Mouse (Mus musculus) gastrocnemius, postnatal 25 days (tissue): ENCODE measurements around the gene Mprip. TPM values are rescaled to one million over a fixed set of nuclear protein-coding genes. Genes with fewer than 3 reads are reported as not detected.
A peak's percentile ranks its signal among the peaks of the same experiment; 100 is the strongest.
"Not testable (repeated sequence)": the region's sequence is repeated elsewhere in the genome, so short reads cannot be mapped to it uniquely, and the experiment has no call there.

ENCODE experiments used
- DNase-seq: peaks from one replicate; pipeline ENCODE4 v3.0.0; 2022
- total RNA-seq, 2 experiments: library from RNA; stranded (reverse); gene quantifications; 1 replicate in 1 of 2; 2 replicates in 1 of 2; pipeline ENCODE4 v1.2.3; 2021

Gene Mprip
- total RNA-seq, 2 experiments from 2014 or later: 71.9 to 86.7 TPM

DNA sequence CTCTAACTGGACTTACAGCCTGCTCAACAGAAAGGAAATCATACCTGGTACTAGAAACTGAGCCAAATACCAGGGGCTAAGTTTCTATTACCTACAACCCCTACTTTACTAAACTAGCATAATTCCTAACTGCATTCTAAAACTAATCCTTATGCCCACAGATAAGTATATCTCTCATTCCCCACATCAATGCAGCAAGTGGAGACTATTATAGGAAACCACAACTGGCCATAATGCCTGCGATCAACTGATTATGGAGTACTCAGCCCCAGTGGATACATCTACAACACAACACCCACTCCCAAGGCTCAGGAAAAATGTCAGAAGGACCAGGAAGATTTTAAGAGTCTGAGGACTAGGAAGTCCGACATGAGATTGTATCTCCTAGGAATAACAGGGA lies 7.6 kb upstream of the Mprip start:
- no peak for DNase-seq

GRCm38 (mm10) chr11:59655337-59655736 lies 5.8 kb upstream of the Mprip start:
- DNase-seq: no peak

DNA sequence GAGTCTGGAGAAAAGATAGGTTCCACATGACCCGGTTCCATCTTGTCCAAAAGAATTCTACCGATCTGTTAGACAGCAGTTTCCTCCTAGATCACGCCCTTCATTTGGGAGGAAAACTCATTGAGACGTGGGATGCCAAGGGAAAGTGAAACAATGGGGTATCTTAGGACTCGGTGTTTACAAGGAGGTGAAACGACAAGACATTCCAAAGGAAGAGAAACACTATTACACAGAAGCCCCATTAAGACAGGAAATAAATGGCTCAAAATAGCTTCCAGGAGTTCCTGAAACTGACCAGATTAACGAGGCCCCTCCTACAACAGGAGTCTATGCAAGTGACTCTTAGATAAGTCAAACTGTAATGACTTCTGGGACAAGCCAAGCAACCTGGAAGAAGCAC lies 5.1 kb upstream of the Mprip start:
- no peak for DNase-seq

DNA sequence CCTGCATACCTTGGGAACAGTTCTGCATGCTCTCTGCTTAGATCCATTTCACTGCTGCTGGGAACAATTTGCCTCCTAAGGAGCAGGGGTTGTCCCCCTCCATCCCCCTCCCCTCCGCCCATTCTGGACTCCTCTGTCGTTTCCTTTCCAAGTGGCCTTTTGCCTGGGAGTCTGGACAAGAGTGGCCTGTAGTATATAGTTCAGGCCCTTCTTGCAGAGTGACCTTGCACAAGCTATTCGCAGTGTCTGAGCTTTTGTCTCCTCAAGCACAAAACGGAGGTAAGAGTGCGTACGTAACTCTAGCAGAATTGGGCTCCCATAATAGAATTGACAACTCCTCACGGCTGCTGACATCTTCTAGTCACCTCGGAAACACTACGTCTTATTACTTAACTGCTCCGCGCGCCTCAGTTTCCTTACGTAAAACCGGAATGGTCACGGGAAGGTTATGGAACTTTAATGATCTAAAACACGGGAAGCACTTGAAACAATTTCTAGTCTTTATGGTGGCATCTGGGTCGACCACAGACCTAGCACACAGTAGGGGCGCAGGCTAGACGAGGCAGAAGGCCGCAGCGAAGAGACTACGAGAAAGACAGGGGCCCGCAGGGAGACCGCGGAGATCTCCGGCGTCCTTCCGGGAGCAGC lies 620 bp downstream of the Mprip start:
- no peak for DNase-seq

GRCm38 (mm10) chr11:59662249-59662788 lies 1.2 kb downstream of the Mprip start:
- peak; percentile 98 for DNase-seq

DNA sequence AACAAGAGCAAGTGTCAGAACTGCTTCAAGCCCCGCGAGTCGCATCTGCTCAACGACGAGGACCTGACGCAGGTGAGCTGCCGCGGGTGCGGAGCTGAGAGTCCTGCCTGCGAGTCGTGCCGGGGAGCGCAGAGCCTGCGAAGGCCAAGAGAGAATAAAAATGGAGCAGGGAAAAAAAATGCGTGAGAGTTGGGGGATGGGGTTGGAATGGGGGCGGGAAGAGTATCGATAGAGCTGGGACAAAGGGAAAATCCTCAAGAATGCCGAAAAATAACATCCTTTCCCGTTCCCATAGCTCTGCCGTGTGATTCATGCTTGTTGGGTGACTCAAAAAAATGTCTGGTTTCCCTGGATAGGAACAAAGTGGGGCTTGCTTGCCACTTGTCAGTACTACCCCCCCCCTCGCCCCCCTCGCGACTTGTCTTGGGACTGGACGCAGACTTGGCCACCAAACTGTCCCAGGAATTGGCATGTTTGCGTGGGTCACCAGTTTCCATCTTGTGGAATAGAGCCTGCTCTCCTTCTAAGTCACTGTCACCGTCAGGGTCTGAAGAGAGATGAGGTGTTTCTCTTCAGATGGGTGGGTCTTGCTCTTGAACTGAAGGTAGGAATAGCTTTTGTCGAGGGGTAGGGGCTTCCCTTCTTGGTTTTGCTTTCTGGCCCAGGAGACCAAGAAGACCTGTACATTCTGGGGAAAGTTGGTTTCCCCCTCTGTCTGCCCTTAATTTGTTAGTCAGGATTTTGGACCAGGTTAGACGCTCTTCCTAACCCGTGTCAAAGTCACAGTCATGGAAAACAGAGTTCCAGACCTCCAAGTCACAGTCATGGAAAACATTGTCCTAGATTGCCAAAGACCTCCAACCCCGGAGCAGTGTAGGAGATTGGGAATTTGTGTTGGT lies 2.0 kb downstream of the Mprip start:
- no peak for DNase-seq

DNA sequence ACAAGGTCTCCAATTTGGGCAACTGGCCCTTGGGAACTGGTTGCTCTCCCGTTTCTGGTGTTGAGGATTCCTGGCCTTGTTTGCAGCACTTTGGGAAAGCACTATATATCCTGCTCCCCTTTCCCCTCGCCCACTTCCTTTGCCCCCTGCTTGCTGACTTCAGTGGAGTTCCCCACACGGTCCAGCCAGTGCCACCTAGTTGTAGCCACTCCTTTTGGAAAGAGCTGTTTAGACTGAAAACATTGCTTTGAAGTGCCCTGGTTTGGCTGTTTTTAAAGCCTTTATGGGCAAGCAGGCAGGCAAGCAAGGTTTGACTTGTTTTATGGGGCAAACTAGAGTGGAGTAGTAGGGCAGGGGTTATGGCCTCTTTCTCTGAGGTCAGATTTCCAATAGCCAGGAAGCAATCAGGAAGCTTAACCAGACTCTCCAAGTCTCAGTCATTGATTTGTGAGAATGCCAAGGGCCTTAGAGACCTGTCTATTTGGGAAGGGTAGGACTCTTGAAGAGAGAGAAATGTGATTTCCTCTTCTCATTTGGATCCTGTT lies 2.7 kb downstream of the Mprip start:
- DNase-seq: no peak

DNA sequence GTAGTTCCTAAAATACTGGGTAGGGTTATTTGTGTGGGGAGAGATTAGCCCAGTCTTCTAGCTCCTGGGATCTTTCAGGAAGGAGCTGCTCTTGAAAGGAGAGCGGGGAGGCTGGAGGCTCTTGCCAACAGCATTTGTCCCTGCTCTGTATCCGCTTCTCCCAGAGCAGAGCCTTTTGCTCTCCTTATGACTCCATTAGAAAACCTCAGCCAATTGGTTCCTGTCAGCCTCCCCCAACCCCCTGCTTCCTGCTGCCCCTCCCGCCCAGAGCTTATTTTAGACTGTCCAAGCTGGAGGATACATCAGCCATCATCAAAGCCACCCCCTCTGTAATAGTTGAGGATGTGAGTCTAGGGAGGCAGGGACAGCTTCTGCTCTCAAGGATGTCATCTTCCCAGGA lies 3.7 kb downstream of the Mprip start:
- peak; percentile 77 for DNase-seq

DNA sequence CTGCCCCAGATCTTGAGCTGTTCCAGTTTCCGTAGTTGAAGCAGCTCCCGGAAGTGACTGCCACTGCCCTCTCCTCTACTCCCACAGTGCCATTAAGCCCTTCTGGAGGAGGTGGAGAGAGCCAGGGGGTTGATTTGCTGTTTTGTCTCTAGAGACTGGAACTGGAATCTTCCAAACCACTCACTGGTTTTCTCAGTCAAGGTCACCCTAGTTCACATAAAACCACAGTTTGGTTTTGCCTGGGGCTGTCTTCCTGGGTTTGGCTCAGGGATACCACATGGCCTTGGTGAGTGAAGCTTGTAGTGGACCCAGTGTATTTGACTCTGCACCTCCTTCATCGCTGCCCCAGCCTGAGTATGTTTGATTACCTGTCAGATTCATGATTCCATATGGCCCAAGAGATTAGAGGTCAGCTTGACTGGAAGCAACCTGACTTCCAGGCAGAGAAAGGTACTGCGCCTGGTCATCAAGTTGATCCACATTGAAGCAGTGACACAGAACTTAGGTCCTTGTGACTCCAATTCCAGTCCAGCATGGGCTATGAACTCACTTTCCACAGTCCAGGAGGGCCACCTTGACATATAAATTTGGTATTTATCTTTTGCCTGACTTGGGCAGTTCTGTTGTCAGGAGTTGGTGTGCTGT lies 10.1 kb downstream of the Mprip start:
- no peak for DNase-seq

- no peak for DNase-seq
Measured at GRCm38 (mm10) chr11:59674013-59674412, 12.9 kb downstream of the Mprip start.

GRCm38 (mm10) chr11:59674746-59675145 lies 13.6 kb downstream of the Mprip start:
- not testable (repeated sequence) for DNase-seq

DNA sequence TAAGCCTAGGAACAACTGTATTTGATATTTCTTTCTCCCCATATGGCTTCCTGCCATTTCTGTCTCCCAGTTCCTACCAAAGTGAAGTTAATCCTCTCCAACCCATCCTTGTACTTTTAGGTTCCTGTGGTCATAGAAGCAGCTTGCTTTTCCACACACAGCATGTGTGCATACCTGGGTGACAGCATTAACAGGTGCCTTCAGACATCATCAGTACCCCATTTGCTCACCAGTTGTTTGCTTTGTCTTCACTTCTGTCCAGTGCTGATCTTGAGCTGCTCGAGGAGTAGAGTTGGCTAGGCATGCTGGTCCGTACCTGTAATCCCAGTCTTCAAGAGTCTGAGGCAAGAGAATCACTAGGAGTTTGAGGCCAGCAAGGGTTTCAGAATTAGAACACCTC lies 16.7 kb downstream of the Mprip start:
- no peak for DNase-seq

DNA sequence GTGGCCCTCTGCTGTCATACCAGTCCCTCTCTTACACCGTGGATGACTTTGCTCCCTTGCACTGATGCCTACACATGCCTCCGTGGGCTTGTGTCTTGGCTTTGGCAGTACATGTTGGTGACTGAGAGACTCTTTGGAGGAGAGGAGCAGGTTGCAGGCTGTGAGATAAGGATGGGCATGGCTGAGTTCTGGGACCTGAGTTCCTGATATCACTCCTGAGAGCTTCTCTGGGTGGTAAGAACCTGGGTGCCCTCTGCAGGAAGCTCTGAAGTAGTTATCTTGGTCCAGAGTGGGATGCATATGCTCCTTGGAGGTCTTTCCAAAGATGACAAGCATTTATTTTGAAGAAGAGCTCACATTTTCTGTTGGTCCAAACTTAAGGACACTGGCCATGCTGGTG lies 17.6 kb downstream of the Mprip start:
- no peak for DNase-seq

- no peak for DNase-seq
Measured at GRCm38 (mm10) chr11:59680111-59680510, 19.0 kb downstream of the Mprip start.

- DNase-seq: no peak
Measured at GRCm38 (mm10) chr11:59684956-59685355, 23.9 kb downstream of the Mprip start.

DNA sequence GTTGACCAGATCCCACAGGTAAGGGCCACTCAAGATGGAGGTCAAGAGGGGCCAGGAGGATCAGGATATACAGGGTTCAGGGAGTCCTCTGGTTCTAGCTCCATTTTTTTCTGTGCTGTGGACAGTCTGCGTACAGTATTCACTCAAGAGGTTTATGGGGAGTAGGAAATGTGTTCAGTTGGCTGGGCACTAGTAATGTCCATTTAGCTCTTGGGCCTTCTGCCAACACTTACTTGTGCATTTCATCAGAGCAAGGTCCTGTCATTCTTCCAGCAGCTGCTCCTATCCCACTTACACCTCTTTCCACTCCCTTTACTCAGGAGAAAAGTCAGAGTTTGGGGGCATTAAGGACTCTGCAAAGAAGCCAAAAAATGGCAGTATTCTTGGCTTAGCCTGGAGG lies 33.4 kb downstream of the Mprip start:
- no peak for DNase-seq

DNA sequence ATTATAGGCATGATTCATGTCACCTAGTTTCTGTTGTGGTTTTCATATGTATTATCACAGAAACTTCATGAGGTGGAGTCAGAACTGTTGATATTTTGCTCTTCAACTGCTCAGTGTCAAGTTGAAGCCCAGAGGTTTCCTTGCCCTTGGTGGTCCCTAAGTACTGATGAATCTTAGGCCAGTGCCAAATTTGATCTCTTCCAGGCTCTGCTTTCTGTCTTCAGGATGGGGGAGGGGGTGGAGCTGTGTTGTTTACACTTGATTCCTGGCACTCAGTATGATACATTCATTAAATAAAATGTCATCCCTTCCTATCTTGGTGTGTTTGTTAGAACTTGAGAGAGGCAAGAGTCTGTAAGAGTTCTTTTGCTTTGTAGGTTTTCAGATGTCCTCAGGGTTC lies 34.4 kb downstream of the Mprip start:
- DNase-seq: no peak

GRCm38 (mm10) chr11:59697572-59697971 lies 36.5 kb downstream of the Mprip start:
- no peak for DNase-seq

GRCm38 (mm10) chr11:59700787-59701186 lies 39.7 kb downstream of the Mprip start:
- no peak for DNase-seq

GRCm38 (mm10) chr11:59705113-59705512 lies 44.0 kb downstream of the Mprip start:
- no peak for DNase-seq

DNA sequence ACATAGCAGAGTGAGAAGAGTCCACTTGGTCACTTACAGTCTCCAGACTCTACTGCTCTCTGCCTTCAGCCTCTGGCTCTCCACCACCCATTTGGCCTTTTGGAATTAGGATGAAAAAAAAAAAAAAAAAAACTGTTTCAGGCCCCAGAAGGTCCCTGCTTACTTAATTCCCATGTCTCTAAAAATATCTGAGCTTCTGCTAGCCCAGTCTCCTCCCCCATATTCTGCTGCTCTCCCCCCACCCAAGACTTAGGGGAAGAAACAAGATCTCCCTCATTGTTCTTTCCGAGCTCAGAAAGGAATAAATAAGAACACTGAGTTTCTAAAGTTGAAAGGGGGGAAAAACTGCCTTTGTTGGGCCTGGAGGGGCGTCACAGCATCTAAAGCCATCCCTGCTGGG lies 46.4 kb downstream of the Mprip start:
- DNase-seq: no peak

DNA sequence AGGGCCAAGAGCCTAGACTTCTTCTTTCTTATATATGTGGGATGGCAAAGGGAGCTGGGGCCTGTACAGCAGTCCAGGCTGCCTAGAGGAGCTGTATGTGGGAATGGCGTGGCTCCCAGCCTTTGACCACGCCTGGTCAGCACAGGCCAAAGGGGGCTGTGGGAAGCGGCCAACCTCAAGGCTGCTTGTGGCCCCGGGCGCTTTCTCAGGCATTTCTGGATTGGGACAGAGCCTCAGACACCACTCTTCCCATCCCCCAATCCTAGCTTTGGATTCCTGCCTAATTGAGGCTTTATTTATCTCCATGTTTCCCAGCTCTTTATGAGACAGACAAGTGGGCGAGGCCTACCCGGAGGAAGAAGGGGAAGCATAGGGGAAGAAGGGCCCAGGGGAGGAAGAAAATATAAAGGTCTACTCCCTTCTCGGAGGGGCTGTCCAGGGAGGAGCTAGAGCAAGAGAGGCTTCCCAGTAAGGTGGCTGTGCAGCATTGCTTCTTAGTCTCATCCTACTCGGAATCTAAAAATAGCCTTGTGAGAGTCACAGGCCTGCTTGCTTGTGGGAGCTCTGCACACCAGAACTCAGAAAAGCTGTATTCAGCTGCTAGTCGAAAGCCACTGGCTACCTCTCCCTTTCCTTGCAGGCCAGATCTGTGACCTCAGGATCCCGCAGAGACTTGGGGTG lies 47.0 kb downstream of the Mprip start:
- peak; percentile 77 for DNase-seq
